Mouse (Mus musculus) forebrain, embryonic 11.5 days (tissue): ENCODE measurements around the gene Lrrc71. TPM values are rescaled to one million over a fixed set of nuclear protein-coding genes. Genes with fewer than 3 reads are reported as not detected.

Source experiments
- ATAC-seq: fragments of 200-750 bp; cut with Nextera tagmentation; replicated peaks from 2 replicates; pipeline ENCODE4 v1.8.0; 2017; ENCODE audit warnings: moderate TSS enrichment; ENCODE audit not compliant: low FRiP score
- DNase-seq: peaks from one replicate; pipeline ENCODE4 v3.0.0-alpha.2; 2017; ENCODE audit warnings: low spot score
- H3K27ac ChIP-seq: fragments of 300-500 bp; sonication (generic); 2 replicates; pipeline ENCODE4 v1.5.1; 2014; ENCODE audit warnings: low read depth, low read length
- H3K27me3 ChIP-seq: fragments of 300-500 bp; sonication (generic); 2 replicates; pipeline ENCODE4 v1.6.1; 2014; ENCODE audit warnings: mild to moderate bottlenecking, low read length, mixed read lengths; ENCODE audit not compliant: control insufficient read depth, insufficient read depth
- H3K36me3 ChIP-seq: fragments of 300-500 bp; sonication (generic); 2 replicates; pipeline ENCODE4 v1.6.1; 2014; ENCODE audit warnings: mild to moderate bottlenecking, low read length, moderate library complexity, mixed read lengths; ENCODE audit not compliant: control insufficient read depth, insufficient read depth
- H3K4me1 ChIP-seq: fragments of 300-500 bp; sonication (generic); replicated peaks from 2 replicates; pipeline ENCODE4 v1.6.1; 2014; ENCODE audit warnings: low read length, mixed read lengths; ENCODE audit not compliant: control insufficient read depth, insufficient read depth
- H3K4me2 ChIP-seq: fragments of 300-500 bp; sonication (generic); 2 replicates; pipeline ENCODE4 v1.6.1; 2014; ENCODE audit warnings: low read depth, mild to moderate bottlenecking, low read length, moderate library complexity, mixed read lengths; ENCODE audit not compliant: severe bottlenecking
- H3K4me3 ChIP-seq: fragments of 300-500 bp; sonication (generic); 2 replicates; pipeline ENCODE4 v1.5.1; 2014; ENCODE audit warnings: low read depth, low read length
- H3K9ac ChIP-seq: fragments of 300-500 bp; sonication (generic); 2 replicates; pipeline ENCODE4 v1.6.1; 2014; ENCODE audit warnings: low read length
- H3K9me3 ChIP-seq: fragments of 300-500 bp; sonication (generic); 2 replicates; pipeline ENCODE4 v1.6.1; 2016; ENCODE audit warnings: low read length, mixed read lengths; ENCODE audit not compliant: control insufficient read depth
- WGBS: fragments of 180-500 bp; shearing (Covaris S2); extraction: QIAGEN DNeasy Blood & Tissue Kit; methylation state at CpG from one replicate; pipeline ENCODE4 v1.1.7; 2014; 5-methylcytosine and 5-hydroxymethylcytosine counted together
- polyA plus RNA-seq: library from polyadenylated mRNA; unstranded; fragments of >200 nt; fragmentation: Nextera tagmentation; extraction: Ambion mirVana; gene quantifications from 2 replicates; pipeline ENCODE4 v1.2.1, GENCODE M21; 2014

Lrrc71 gene
- polyA plus RNA-seq, 1 experiment from 2014 or later, result 0.24 TPM

- no peaks in the 10 kb centered on the region for H3K4me1 ChIP-seq
- DNase-seq (no peak), ATAC-seq (no peak)
- H3K36me3 ChIP-seq, result no peaks in the 10 kb centered on the region
- H3K4me3 ChIP-seq, result no peak overlapping the region
- 89% methylated on average over 25 of the region's 25 CpGs for WGBS
- H3K4me2 ChIP-seq, result no peak overlapping the region
- no peaks in the 10 kb centered on the region for H3K9me3 ChIP-seq
- no peak overlapping the region for H3K9ac ChIP-seq
- no peaks in the 10 kb centered on the region for H3K27me3 ChIP-seq
- no peak overlapping the region for H3K27ac ChIP-seq
Observed at GRCm38 (mm10) chr3:87783282-87784023, 35.0 kb upstream of the Lrrc71 start.

GRCm38 (mm10) chr3:87779086-87779485 is 30.7 kb upstream of the Lrrc71 start:
- Histone ChIP-seq H3K9ac (no peak overlapping the region), H3K27ac (no peak overlapping the region), H3K4me1 (no peaks in the 10 kb centered on the region), H3K27me3 (0 out of 2 replicates have a peak, but pooled peaks cover 2% of the 10 kb centered on the region), H3K4me2 (no peak overlapping the region), H3K4me3 (no peak overlapping the region), H3K9me3 (no peaks in the 10 kb centered on the region), H3K36me3 (no peaks in the 10 kb centered on the region)
- DNase-seq (no peak), ATAC-seq (no peak)
- 38% methylated on average over 2 of the region's 2 CpGs for WGBS

GRCm38 (mm10) chr3:87778283-87778682 is 29.9 kb upstream of the Lrrc71 start:
- ATAC-seq (no peak), DNase-seq (no peak)
- Histone ChIP-seq H3K9me3 (no peaks in the 10 kb centered on the region), H3K27ac (no peak overlapping the region), H3K36me3 (no peaks in the 10 kb centered on the region), H3K4me1 (no peaks in the 10 kb centered on the region), H3K9ac (no peak overlapping the region), H3K4me3 (no peak overlapping the region), H3K27me3 (0 out of 2 replicates have a peak, but pooled peaks cover 2% of the 10 kb centered on the region), H3K4me2 (no peak overlapping the region)
- WGBS, result 58% methylated on average over 23 of the region's 23 CpGs

GRCm38 (mm10) chr3:87771088-87771487 is 22.7 kb upstream of the Lrrc71 start:
- no peak for ATAC-seq
- 54% methylated on average over 6 of the region's 6 CpGs for WGBS
- no peak overlapping the region for H3K27ac ChIP-seq
- H3K9ac ChIP-seq, result no peak overlapping the region
- no peaks in the 10 kb centered on the region for H3K36me3 ChIP-seq
- H3K4me3 ChIP-seq, result no peak overlapping the region
- H3K4me1 ChIP-seq, result no peaks in the 10 kb centered on the region
- no peak overlapping the region for H3K4me2 ChIP-seq
- H3K27me3 ChIP-seq, result peaks cover 11% of the 10 kb centered on the region; the same call in 1 of the 2 replicates
- no peak for DNase-seq
- H3K9me3 ChIP-seq, result no peaks in the 10 kb centered on the region

GRCm38 (mm10) chr3:87770280-87770679 is 21.9 kb upstream of the Lrrc71 start:
- ATAC-seq, result no peak
- WGBS, result 0% methylated on average over 4 of the region's 4 CpGs
- no peak overlapping the region for H3K4me3 ChIP-seq

GRCm38 (mm10) chr3:87769506-87769905 is 21.1 kb upstream of the Lrrc71 start:
- ATAC-seq (no peak), DNase-seq (no peak)
- Histone ChIP-seq H3K27me3 (peaks cover 11% of the 10 kb centered on the region; the same call in 1 of the 2 replicates), H3K9me3 (no peaks in the 10 kb centered on the region), H3K27ac (no peak overlapping the region), H3K4me1 (peaks cover 4% of the 10 kb centered on the region; the same call in 1 of the 2 replicates), H3K4me2 (no peak overlapping the region), H3K9ac (no peak overlapping the region), H3K4me3 (no peak overlapping the region), H3K36me3 (no peaks in the 10 kb centered on the region)
- 76% methylated on average over 8 of the region's 8 CpGs for WGBS

More at GRCm38 (mm10) chr3:87770280-87770679, 21.9 kb upstream of the Lrrc71 start:
- H3K4me2 ChIP-seq, result no peak overlapping the region
- H3K9ac ChIP-seq, result no peak overlapping the region
- H3K27me3 ChIP-seq, result peaks cover 11% of the 10 kb centered on the region; the same call in 1 of the 2 replicates
- no peak for DNase-seq
- H3K4me1 ChIP-seq, result no peaks in the 10 kb centered on the region
- H3K36me3 ChIP-seq, result no peaks in the 10 kb centered on the region
- no peak overlapping the region for H3K27ac ChIP-seq
- no peaks in the 10 kb centered on the region for H3K9me3 ChIP-seq

- DNase-seq (peak; percentile 88), ATAC-seq (no peak)
- 3% methylated on average over 35 of the region's 37 CpGs for WGBS
- Histone ChIP-seq H3K9me3 (no peaks in the 10 kb centered on the region), H3K27me3 (peaks cover 11% of the 10 kb centered on the region; the same call in 1 of the 2 replicates), H3K4me2 (peak overlapping the region; percentile 45; the same call in 1 of the 2 replicates), H3K4me1 (peaks cover 7% of the 10 kb centered on the region; the same call in 1 of the 2 replicates), H3K9ac (peak overlapping the region; percentile 37), H3K27ac (no peak overlapping the region), H3K4me3 (peak overlapping the region; percentile 26), H3K36me3 (no peaks in the 10 kb centered on the region)
Observed at GRCm38 (mm10) chr3:87768844-87769243, 20.4 kb upstream of the Lrrc71 start.

- WGBS, result 54% methylated on average over 6 of the region's 6 CpGs
Observed at GRCm38 (mm10) chr3:87768431-87768830, 20.0 kb upstream of the Lrrc71 start.

More at GRCm38 (mm10) chr3:87768431-87768830, 20.0 kb upstream of the Lrrc71 start:
- Histone ChIP-seq H3K4me2 (peak overlapping the region; percentile 45; the same call in 1 of the 2 replicates), H3K4me3 (peak overlapping the region; percentile 26), H3K27ac (no peak overlapping the region), H3K36me3 (no peaks in the 10 kb centered on the region), H3K9me3 (no peaks in the 10 kb centered on the region), H3K9ac (peak overlapping the region; percentile 37; the same call in 1 of the 2 replicates), H3K27me3 (peaks cover 11% of the 10 kb centered on the region; the same call in 1 of the 2 replicates), H3K4me1 (peaks cover 7% of the 10 kb centered on the region; the same call in 1 of the 2 replicates)
- ATAC-seq (no peak), DNase-seq (no peak)
